In the genomic region with DNA sequence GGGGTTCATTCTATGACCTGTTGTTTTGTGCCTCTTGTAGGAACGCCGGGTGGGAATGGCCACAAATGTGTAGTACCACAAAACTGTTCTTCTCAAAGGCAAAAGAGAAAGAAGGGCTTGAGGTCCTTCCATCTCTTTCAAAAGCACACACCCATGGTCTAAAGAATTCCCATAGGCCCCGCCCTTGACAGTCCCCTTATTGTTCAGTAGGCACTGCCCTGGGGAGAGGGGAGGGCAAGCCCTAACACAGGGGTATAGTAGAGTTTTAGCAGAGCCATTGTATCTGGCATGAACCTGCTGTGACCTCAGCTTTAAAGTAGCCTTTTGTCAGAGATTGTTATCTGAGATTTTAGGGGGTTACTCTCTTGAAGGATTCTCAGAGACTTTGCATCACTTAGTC, we compare ENCODE assay signal across 18 mouse cellular contexts.
DNase-seq lines count a peak whose midpoint lies in the region; ATAC-seq lines count a peak whose summit lies in the region.
"Had no signal": no experiment of that assay in that cellular context is flagged by ENCODE, and none has a peak within 500 bp of the region (broad histone marks: within the 10 kb centered on the region; RNA-seq: fewer than 3 reads in every experiment).

No protein-coding gene starts in this region.

- no peaks in the 10 kb centered on the region for H3K36me3 ChIP-seq in midbrain, embryonic 10.5 days
- no peaks in the 10 kb centered on the region for H3K36me3 ChIP-seq in midbrain, embryonic 15.5 days (replicated peaks)
- H3K36me3 ChIP-seq in limb, embryonic 10.5 days, result no peaks in the 10 kb centered on the region
- H3K36me3 ChIP-seq: embryonic facial prominence, embryonic 12.5 days; hindbrain, embryonic 15.5 days had no signal

- H3K27me3 ChIP-seq in midbrain, embryonic 10.5 days (ENCODE audit: low read depth, poor library complexity, severe bottlenecking), result no peaks in the 10 kb centered on the region
- H3K27me3 ChIP-seq in midbrain, embryonic 15.5 days (replicated peaks), result no peaks in the 10 kb centered on the region
- no peaks in the 10 kb centered on the region for H3K27me3 ChIP-seq in limb, embryonic 10.5 days (ENCODE audit: low read depth, poor library complexity, severe bottlenecking)
- H3K27me3 ChIP-seq: embryonic facial prominence, embryonic 12.5 days; forebrain, embryonic 13.5 days; hindbrain, embryonic 15.5 days; Patski had no signal

- 55% methylated on average over 3 of the region's 3 CpGs for WGBS in midbrain, embryonic 10.5 days
- 52% methylated on average over 3 of the region's 3 CpGs for WGBS in midbrain, embryonic 15.5 days
- WGBS in limb, embryonic 10.5 days, result 90% methylated on average over 3 of the region's 3 CpGs

- H3K9me3 ChIP-seq in midbrain, embryonic 10.5 days (replicated peaks), result no peaks in the 10 kb centered on the region
- no peaks in the 10 kb centered on the region for H3K9me3 ChIP-seq in midbrain, embryonic 15.5 days
- 0 out of 2 replicates have a peak, but pooled peaks cover 2% of the 10 kb centered on the region for H3K9me3 ChIP-seq in limb, embryonic 10.5 days (replicated peaks)
- H3K9me3 ChIP-seq: embryonic facial prominence, embryonic 12.5 days; forebrain, embryonic 13.5 days; hindbrain, embryonic 15.5 days had no signal

- no peak overlapping the region for H3K9ac ChIP-seq in midbrain, embryonic 15.5 days
- H3K9ac ChIP-seq: embryonic facial prominence, embryonic 12.5 days; forebrain, embryonic 13.5 days; forebrain, postnatal 0 days; hindbrain, embryonic 15.5 days had no signal

- no peak overlapping the region for H3K4me2 ChIP-seq in midbrain, embryonic 15.5 days
- H3K4me2 ChIP-seq: embryonic facial prominence, embryonic 12.5 days; forebrain, embryonic 13.5 days; hindbrain, embryonic 15.5 days had no signal

- 0 out of 2 replicates have a peak overlapping the region, but pooled peaks have one; percentile 20 for H3K27ac ChIP-seq in midbrain, embryonic 10.5 days (replicated peaks)
- no peak overlapping the region for H3K27ac ChIP-seq in midbrain, embryonic 15.5 days
- no peak overlapping the region for H3K27ac ChIP-seq in limb, embryonic 10.5 days
- H3K27ac ChIP-seq: embryonic facial prominence, embryonic 12.5 days; forebrain, embryonic 13.5 days; hindbrain, embryonic 15.5 days had no signal

- DNase-seq in heart, adult 11 months, result peak; percentile 58
- no peak for DNase-seq in heart, postnatal 4 days
- DNase-seq in midbrain, embryonic 10.5 days (ENCODE audit: low spot score), result no peak
- DNase-seq in limb, embryonic 10.5 days (ENCODE audit: low spot score), result peak; percentile 2
- no peak for DNase-seq in ovary, postnatal 36 days (ENCODE audit: low spot score)
- DNase-seq in adrenal gland, adult 18-20 months (ENCODE audit: low spot score in 2 of 2), result no peak
- DNase-seq: adrenal gland, postnatal 10 days; cerebellum, adult 11 months; cerebellum, adult 8-10 months; cerebellum, postnatal 25 days; forebrain, postnatal 0 days; gastrocnemius, postnatal 14 days; heart, postnatal 10 days had no signal

- peaks cover 10% of the 10 kb centered on the region for H3K4me1 ChIP-seq in midbrain, embryonic 10.5 days
- H3K4me1 ChIP-seq in midbrain, embryonic 15.5 days, result no peaks in the 10 kb centered on the region
- H3K4me1 ChIP-seq in limb, embryonic 10.5 days, result no peaks in the 10 kb centered on the region
- H3K4me1 ChIP-seq: embryonic facial prominence, embryonic 12.5 days; hindbrain, embryonic 15.5 days had no signal

- no peak overlapping the region for H3K4me3 ChIP-seq in midbrain, embryonic 10.5 days
- no peak overlapping the region for H3K4me3 ChIP-seq in midbrain, embryonic 15.5 days
- H3K4me3 ChIP-seq in limb, embryonic 10.5 days, result no peak overlapping the region
- H3K4me3 ChIP-seq: embryonic facial prominence, embryonic 12.5 days; forebrain, embryonic 13.5 days; hindbrain, embryonic 15.5 days had no signal

- ATAC-seq in midbrain, embryonic 15.5 days (replicated peaks), result no peak
- ATAC-seq: forebrain, embryonic 13.5 days; forebrain, postnatal 0 days; Patski had no signal

Comparison
In these comparisons a context has a peak if more than half of its experiments do, and no peak if none do; other contexts are left out.
1. DNase-seq: peak in heart, adult 11 months (single experiment) and limb, embryonic 10.5 days (single experiment); none in heart, postnatal 4 days (single experiment), midbrain, embryonic 10.5 days (single experiment), ovary, postnatal 36 days (single experiment) and adrenal gland, adult 18-20 months (0 of 2).